Mouse (Mus musculus) heart, postnatal 0 days (tissue): ENCODE measurements at regions not wholly inside any gene's neighbourhood (a gene's known extent, or its start where the extent isn't known, plus 50 kb on each side); places are given as distances from the start of the nearest gene placed in this dataset.

Source experiments
- CTCF ChIP-seq: IDR thresholded peaks from 2 replicates; pipeline ENCODE4 v1.5.1; 2016; ENCODE audit warnings: antibody characterized with exemption, control low read depth, low read depth
- EP300 ChIP-seq: IDR thresholded peaks from 2 replicates; pipeline ENCODE4 v1.6.1; 2016; ENCODE audit warnings: antibody characterized with exemption, low read depth

DNA sequence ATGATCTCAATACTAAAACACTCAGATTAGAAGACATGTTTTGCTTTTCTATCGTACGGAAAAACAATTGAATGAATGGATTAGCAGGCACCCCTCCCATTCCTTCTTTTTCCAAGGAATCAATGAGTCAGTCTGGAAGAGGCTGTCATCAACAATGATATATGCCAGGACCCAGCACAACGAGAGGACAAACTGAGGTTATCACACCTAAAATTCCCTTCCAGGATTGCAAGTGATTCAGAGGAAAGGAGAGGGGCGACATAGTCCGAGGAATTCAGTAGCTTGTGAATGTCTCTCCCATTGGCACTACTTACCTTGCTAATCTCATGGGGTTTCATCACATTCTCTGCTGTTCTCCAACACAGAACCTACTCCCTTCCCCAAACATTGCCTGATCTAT, 620.1 kb upstream of the Mpdz start:
- TF ChIP-seq EP300 (no peak), CTCF (no peak)
